Mouse (Mus musculus) megakaryocyte progenitor cell, adult 5-6 weeks (primary cell): ENCODE measurements around the gene Stum. TPM values are rescaled to one million over a fixed set of nuclear protein-coding genes. Genes with fewer than 3 reads are reported as not detected.

ENCODE experiments used
- ATAC-seq: replicated peaks from 2 replicates; pipeline ENCODE4 v1.8.0; 2016; ENCODE audit warnings: mild to moderate bottlenecking, moderate TSS enrichment, inconsistent platforms; ENCODE audit not compliant: poor library complexity
- total RNA-seq, 2 experiments: library from RNA; stranded (forward) in 1 of 2; stranded (reverse) in 1 of 2; fragments of 157-497, 149-512 nt in 1 of 2; fragments of 200-1000 nt in 1 of 2; gene quantifications; 2 replicates each; pipeline versions ENCODE4 v1.2.3 to v1.2.4; 2015 to 2017

The Stum gene
- total RNA-seq, 2 experiments from 2014 or later: not detected

DNA sequence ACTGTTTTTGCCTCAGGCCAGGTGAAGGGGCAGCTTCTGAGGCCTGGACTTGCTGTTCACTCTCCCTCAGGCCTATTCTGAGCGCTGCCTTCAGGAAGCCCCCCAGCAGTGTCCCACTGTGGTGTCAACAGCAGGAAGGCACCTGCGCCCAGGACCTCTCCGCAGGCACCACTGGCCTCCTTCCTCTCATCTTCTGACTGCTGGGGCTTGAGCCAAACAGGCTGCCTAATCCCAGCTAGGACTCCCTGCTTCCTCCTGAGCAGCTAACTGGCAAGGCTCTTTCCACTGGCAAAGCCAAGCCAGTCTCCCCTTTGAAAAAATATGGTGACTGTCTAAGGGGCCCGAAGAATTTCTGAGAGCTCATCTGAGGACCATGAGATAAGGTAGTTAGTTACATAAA is 16.9 kb upstream of the Stum start:
- no peak for ATAC-seq

- no peak for ATAC-seq
These were observed 16.5 kb upstream of the Stum start for GRCm38 (mm10) chr1:180499766-180500165.

- no peak for ATAC-seq
These were observed 9.5 kb upstream of the Stum start for GRCm38 (mm10) chr1:180492777-180493176.

DNA sequence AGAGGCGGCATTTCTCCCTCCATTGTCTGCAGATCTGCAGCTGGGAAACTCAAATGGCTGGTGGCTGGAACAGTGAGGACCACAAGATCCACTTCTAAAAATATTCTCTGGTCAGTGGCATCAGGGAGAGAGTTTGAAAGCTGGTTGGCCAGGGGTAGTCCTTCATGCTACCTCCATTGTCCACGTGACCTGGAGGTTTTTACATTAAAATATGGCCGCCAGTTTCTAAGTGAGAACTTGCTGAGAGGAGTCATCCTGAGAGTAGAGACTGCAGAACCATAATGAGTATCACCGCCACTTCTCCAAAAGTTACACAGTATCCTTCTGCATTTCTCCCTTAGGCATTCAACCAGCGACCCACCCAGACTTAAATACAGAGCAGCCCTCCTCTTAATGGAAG is 2.0 kb upstream of the Stum start:
- ATAC-seq: no peak

GRCm38 (mm10) chr1:180482840-180483398 is 385 bp downstream of the Stum start:
- no peak for ATAC-seq

GRCm38 (mm10) chr1:180481956-180482355 is 1.3 kb downstream of the Stum start:
- ATAC-seq: no peak

DNA sequence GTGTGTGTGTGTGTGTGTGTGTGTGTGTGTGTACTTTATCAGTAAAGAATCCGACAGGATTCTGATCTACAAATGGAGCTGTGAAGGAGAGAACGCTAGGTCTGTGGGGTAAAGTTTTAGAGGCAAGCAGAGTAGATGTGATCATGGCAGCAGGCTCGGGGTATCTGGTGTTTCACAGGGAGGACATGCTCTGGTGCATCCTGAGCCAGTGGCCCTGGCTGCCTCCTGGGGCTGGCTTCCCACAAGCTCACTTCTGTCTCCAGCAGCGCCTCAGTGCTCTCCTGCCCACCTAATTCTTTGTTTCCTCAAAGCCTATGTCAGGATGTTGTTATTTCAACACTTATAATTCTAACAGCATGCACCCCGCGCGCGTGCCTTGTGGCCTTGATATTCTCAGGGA is 2.0 kb downstream of the Stum start:
- no peak for ATAC-seq

DNA sequence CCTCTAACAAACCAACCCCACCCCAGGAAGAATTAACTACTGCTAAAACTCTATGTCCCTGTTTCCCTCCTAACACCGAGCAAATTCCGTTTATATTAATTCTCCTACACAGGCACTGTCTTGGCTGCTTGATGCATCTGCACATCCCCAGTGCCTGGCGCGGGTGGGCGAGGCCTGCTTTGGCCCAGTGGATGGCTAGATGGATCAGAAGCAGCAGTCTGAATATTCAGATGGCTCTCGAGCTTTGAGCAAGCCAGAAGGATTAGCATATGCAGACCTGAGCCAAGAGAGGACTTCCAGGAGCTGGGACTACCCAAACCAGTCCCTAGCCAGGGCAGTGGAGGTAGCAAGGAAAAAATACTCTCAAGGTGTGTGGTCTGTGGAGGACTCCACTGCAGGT is 3.0 kb downstream of the Stum start:
- ATAC-seq: no peak

DNA sequence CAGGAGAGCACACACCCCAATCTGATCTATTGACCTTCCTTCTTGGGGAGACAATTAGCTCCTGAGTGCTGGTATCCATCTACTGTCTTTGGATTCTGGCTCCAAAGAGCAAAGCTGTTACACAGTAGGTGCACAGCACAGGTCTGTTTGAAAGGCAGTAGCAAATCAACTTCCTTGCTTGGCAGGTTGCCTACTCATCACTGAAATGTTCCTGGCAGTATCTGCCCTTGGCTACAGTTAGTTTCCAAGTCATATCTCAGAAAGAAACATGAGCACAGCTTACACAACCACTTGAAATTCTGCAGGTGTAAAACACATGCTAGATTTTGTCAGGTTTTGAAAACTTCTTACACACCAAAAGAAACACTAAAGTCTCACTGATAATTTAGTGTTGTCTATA is 9.7 kb downstream of the Stum start:
- ATAC-seq: no peak

DNA sequence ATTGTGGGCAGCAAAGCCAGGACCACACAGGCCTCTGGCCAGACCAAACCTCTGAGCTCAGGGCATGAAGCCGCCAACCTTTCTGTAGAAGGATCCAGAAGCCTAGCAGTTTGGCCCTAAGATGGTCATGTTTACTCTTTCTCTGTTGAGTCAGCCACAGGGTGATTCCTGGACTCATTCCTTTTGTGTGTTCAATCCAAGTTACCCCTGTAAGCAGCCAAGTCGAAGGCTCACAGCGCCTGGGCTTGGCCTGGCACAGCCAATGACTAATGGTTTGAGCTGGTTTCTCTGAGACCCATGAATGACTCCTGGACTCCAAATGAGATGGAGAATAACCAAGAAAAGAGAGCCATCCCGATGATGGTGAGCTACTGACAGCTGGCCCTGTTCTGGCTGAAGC is 15.3 kb downstream of the Stum start:
- no peak for ATAC-seq

GRCm38 (mm10) chr1:180465620-180466019 is 17.7 kb downstream of the Stum start:
- ATAC-seq: no peak

DNA sequence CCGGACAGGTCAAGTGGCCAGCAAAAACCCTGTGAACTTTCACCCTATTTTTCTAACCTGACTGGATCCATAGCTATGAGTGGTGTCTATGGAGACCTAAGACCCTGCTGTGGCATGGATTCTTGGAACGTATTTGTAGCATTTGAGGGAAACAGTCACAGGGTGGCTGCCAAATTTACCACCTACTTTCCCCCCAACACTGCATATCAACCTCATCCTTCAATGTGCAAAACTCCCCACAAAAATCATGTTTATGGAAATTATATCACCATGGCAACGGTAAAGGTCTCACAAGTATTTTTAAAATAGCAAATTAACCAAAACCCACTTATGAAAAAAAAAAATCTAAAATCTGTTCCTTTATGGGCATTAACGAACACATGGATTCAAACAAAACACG is 18.9 kb downstream of the Stum start:
- no peak for ATAC-seq

- no peak for ATAC-seq
These were observed 20.3 kb downstream of the Stum start for GRCm38 (mm10) chr1:180462983-180463475.

- ATAC-seq: no peak
These were observed 20.9 kb downstream of the Stum start for GRCm38 (mm10) chr1:180462396-180462795.

DNA sequence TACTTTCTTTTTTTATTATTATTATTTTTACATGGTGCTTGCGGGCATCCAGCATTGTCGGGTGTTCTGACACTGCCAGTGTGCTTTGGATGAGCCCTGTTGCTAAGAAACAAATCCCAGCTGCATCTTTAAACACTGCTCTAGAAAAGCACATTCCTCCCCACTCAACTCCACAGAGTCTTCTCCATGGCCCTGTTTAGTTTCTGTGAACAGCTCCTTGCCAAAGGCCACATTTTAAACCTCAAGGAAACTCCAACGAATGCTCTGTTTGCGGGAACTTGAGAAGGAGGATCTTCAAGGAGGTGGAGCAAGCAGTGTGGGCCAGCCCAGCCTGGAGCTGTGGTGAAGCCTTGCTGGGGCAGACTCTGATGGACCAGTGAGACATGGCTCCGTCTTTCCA is 22.6 kb downstream of the Stum start:
- ATAC-seq: no peak

- no peak for ATAC-seq
These were observed 24.6 kb downstream of the Stum start for GRCm38 (mm10) chr1:180458680-180459079.

DNA sequence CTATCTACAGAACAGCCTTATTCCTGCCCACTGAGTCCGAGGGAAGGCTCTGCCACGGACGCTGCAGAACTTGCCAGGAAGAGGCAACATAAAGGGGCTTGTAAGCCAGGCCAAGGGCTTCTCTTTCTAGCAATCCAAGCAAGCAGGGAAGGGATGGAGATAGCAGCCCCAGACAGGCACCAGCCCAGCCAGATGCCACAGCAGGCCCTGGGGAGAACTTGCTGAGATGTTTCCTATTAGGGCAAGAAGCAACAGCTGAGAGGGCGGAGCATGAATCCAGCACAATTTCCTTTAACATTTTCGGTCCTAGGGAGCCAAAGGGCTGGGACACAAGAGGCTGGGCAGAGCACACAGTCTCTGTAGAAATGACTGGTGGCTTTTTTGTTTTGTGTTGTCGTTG is 25.0 kb downstream of the Stum start:
- no peak for ATAC-seq

DNA sequence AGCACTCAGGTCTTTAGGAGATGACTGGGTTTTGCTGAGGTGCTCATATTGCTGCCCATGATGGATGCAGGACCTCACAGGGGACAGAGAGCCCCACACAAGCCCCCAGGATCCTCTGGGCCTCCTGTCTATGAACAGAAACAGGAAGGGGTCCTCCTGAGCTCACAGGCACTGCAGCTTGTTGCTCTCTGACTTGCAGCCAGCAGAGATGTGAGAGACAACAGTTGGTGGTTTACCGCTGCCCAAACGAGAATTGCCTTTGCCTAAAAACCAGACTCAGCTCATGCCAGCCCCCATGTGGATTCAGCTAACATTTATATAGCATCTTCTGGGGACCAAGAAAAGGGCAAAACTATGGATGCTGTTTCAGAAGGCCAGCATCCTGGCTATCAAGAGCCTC is 33.7 kb downstream of the Stum start:
- no peak for ATAC-seq

- ATAC-seq: no peak
These were observed 38.9 kb downstream of the Stum start for GRCm38 (mm10) chr1:180444411-180444810.

DNA sequence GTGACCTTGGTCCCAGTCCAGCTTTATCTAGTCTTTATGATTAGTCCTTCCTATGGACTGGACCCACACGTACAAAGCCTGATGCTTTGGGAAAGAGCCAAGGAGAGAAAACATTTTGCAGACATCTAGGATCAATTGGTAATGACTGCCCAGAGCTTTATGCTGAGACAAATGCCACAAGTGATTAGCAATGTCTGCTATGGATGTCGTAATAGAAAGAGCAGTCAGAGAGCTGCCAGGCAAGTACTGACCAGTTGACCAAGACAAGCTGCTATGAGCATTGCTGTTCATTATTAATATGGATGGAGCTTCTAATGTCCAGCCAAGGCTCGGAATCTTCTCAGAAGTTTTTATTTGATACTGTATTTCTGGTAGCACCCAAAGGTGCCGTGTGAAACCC is 43.8 kb downstream of the Stum start:
- ATAC-seq: no peak

GRCm38 (mm10) chr1:180434925-180435324 is 48.4 kb downstream of the Stum start:
- no peak for ATAC-seq

DNA sequence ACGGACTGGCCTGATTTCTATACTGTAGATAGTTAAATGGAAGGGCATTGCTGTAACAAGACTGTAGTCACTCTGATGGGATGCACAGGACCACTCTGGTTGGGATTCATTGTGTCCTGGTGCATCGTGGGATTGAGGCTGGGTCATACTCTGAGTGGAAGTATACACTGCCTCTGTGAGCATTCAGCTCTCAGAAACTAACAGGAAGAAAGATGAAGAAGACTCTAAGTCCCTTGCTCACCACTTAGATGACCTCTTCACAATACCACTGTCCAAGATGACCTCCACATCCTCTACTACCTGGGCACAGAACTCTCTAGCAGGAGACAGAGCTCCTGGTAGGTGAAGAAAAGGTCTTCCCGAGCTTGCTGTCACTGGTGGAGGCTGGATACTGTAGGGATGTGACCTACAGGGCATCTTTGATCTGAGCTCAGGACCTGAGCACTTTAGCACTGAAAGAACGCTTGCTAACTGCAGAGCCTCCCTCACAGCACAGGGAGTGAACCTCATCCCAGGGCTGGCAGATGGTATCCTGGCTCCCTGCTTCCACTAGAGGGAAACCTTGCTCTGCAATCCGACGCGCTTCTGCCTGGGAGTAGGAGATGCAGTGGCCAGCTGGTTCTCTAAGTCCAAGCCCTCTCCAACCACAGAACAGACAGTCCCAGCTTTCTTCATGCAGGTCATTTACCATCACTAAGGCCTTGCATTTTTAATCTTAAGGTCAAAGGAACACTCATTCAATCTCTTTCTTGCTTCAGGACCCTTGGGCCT is 49.3 kb downstream of the Stum start:
- ATAC-seq: peak; percentile 66

GRCm38 (mm10) chr1:180433098-180433538 is 50.2 kb downstream of the Stum start:
- no peak for ATAC-seq
